Mouse (Mus musculus) brain, embryonic 14.5 days (tissue): ENCODE results near the gene Gm20422.

Experiments used
- CTCF ChIP-seq: fragments of 200-500 bp; IDR thresholded peaks from 2 replicates; pipeline ENCODE4 v1.5.1; 2012; ENCODE audit warnings: inconsistent platforms, mild to moderate bottlenecking, moderate library complexity, borderline replicate concordance; ENCODE audit not compliant: insufficient read depth, insufficient read length; ENCODE audit errors: extremely low read depth
- POLR2A ChIP-seq: fragments of 200-500 bp; IDR thresholded peaks from 2 replicates; pipeline ENCODE4 v1.6.1; 2012; ENCODE audit warnings: mild to moderate bottlenecking, inconsistent platforms, borderline replicate concordance; ENCODE audit not compliant: poor library complexity, insufficient read depth, insufficient read length, severe bottlenecking; ENCODE audit errors: extremely low read depth

- TF ChIP-seq POLR2A = no peak
- TF ChIP-seq CTCF = no peak
Measured at GRCm38 (mm10) chr8:69752437-69752836, 22.2 kb downstream of the Gm20422 start.
